Mouse (Mus musculus) cerebellum, postnatal 4 days (tissue): Measurements from ENCODE around the gene Tnfrsf1a.
A peak's percentile ranks its signal among the peaks of the same experiment; 100 is the strongest.

ENCODE experiments used
- DNase-seq, 2 experiments: peaks; one replicate each; pipeline ENCODE4 v3.0.0; 2022; ENCODE audit warnings: low spot score in 2 of 2, mixed read lengths in 1 of 2

Tnfrsf1a gene

DNA sequence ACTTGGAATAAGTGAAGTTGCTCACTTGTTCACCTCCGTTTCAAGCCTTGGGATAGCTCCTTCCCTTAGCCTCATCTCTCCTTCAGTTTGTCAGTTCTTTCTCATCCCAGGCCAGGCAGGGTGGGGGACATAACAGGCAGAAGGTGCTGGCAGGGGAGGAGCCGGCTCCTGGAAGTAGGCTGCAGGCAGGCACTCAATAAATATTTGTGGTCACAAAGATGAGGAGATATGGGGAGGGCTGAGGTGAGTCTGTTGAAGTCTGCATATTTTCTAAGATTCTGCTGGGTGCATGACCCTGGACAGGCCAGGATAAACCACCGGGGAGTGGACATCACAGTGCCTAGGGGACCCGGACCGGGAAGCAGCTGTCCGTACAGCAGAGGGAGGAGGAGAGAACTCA is 25.6 kb upstream of the Tnfrsf1a start:
- no peak for DNase-seq

DNA sequence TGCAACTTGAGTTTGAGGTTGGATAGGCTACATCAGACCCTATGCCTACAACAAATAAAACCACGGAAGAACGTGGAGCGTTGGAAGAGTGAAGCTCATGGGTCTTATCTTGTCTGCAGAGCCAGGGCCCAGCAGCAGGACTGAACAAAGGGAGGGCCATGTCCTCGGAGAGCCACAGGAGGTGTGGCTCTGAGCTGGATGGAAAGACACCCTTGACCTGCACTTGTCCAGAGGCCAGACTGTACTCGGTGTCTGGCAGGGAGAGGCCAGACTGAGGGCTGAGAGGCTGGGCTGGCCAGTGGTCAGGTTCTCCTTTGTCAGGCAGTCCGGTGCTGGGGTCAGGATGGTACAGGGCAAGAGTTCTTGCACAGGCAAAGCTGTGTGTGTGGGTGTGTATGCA is 23.8 kb upstream of the Tnfrsf1a start:
- no peak for DNase-seq

DNA sequence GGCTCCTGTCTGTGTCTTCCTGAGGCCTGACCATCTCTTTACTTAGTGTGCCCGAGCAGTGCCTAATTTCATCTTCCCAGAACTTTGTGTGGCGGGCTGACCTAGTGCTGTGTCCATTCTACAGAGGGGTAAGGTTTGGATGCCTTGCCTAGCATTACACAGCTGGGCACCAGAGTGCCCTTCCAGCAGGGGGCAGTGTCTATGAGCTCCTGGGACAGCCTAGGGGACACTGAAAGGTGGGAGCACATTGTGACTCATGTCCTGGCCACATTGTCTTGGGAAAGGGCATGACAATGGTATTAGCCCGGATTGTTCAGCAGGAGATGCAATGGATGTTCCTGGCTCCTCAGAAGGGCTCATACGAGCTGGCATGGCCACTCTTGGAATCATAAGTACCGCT is 20.9 kb upstream of the Tnfrsf1a start:
- no peak for DNase-seq

DNA sequence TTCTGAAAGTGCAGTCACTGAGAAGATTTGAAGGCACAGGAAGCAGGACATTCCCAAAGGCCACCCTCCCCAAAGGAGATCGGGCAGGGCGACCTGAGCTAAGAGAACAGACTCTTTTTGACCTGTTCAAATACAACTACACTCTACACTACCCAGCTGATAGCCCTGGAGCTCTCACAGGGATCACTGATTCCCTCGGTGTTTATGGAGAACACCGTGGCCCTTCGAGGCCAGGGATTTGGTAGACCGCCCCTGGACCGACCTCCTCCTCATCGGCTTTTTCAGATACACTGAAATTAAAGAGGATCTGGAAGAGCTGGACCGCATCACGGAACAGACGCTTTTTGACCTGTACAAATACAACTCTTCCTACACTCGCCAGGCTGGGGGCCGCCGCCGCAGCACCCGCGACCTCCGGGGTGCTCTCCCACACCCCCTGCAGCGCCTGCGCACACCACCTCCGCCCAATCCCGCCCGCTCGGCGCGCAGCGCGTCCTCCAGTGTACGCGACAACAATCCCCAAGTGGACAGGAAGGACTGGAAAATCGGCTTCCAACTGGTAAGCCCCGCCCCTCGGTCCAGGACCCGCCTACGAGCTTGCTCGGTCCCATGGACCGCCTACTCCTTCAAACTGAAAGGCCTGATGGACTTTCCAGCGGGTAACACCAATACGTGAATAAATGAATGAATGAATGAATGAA is 18.4 kb upstream of the Tnfrsf1a start:
- DNase-seq: peak; percentile 48 to 58

DNA sequence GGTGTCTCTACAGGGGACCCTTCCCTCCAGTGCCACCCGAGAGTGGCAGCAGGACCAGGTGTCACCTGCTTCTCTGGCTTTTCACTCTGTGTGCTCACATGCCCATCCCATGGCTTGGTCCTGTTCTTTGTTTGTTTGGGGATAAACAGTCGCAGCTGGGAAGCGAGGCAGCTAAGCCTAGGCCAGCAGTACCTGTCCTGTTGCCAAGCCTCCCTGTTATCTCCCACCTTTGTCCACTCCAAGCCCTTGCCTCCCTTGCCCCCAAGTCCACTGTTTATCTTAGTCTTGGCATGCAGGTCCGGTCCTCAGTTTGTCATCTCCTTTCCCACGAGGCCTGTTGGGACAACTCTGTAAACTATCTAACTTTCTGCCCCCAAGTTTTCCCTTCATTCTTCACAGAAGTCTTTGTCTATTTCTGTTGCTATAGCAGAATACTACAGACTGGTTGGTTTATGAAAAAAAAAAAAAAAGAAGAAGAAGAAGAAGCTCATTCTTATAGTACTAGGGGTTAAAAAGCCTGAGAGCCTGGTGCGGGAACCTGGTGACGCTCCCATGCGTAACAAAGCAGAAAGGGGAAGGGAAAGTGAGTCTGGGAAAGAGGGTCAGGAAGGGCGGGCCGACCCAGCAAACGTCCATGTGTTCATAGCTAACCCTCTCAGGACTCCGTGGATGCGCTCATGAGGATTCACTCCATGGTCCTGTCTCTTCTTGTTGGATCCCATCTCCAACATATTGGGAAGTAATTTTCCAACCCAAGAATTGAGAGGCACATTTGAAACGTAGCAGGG is 15.9 kb upstream of the Tnfrsf1a start:
- DNase-seq: no peak

DNA sequence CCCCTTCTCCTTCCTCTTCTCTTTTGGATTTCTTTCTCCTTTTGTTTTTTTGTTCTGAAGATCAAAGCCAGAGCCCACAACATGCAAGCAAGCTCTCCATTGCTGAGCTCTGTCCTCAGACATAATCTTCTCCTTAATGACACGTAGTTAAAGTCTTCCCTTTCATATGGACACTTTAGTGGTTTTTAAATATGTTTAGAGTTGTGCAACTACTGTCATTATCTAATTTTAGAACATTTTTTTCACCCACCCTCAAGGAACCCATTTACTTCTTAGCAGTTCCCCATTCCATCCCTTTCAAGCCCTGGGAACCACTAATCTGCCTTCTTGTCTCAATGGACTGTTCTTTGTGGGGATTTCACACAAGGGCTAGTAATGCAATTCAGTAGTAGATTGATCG is 14.8 kb upstream of the Tnfrsf1a start:
- no peak for DNase-seq

GRCm38 (mm10) chr6:125338791-125339660 is 10.1 kb upstream of the Tnfrsf1a start:
- DNase-seq: no peak

- no peak for DNase-seq
Observed at GRCm38 (mm10) chr6:125340244-125340643, 8.9 kb upstream of the Tnfrsf1a start.

GRCm38 (mm10) chr6:125342198-125342597 is 7.0 kb upstream of the Tnfrsf1a start:
- no peak for DNase-seq

- no peak for DNase-seq
Observed at GRCm38 (mm10) chr6:125344084-125344483, 5.1 kb upstream of the Tnfrsf1a start.

GRCm38 (mm10) chr6:125344866-125345265 is 4.3 kb upstream of the Tnfrsf1a start:
- DNase-seq: no peak

- DNase-seq: no peak
Observed at GRCm38 (mm10) chr6:125345625-125346024, 3.5 kb upstream of the Tnfrsf1a start.

DNA sequence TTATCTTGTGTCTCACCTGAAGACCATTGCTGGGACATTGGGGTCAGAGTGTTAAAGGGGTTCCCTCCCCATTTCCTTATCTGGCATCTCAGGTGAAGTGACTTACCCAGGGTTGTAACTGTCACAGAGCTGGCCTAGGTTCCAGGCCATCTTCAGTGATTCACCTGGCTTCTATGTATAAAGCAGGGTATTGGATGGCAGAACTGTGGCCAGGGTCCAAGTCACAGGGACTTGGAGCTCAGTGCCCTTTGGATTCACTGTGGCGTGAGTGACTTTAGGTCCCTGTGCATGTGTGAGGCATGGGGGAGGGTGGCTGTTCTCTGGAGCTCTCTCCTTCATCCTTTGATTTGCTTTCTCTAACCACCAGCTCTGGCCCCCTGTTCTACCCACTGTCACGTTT is 3.1 kb upstream of the Tnfrsf1a start:
- no peak for DNase-seq

GRCm38 (mm10) chr6:125349575-125350230 is 541 bp downstream of the Tnfrsf1a start:
- no peak for DNase-seq

DNA sequence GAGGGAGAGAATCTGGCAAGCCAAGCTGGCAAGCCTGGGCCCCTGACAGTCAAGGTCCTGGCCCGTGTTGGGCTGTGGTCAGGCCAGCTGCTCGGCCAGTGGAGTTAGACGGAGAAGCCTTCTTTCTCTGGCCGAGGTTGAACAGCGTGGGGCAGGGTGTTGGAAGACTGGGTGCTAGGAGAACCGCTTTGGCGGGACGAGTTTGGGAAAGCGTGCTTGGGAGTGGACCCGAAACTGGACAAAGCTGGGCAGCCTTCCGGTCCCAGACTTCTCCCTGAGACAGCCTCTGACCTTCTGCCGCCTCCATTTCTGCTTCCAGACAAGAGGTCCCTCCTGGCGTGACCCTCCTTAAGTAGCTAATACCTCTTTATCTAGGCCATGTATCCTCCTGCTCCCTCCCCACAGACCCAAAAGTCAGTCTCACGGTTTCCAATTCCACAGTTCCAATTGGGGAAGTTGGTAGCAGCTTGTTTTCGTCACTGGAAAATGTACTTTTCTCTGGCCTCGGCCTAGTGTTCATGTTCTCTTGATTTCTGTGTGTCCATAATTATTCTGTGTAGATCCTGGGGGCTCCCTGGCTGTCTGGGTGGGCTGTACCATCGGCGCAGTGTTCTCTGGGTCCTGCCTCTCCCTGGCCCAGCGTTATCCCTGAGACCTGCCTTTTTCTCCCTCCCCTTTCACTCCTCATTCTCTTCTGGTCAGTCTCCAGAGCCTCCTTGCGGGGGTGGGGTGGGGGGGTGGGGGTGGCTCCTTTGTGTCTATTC is 1.3 kb downstream of the Tnfrsf1a start:
- no peak for DNase-seq

DNA sequence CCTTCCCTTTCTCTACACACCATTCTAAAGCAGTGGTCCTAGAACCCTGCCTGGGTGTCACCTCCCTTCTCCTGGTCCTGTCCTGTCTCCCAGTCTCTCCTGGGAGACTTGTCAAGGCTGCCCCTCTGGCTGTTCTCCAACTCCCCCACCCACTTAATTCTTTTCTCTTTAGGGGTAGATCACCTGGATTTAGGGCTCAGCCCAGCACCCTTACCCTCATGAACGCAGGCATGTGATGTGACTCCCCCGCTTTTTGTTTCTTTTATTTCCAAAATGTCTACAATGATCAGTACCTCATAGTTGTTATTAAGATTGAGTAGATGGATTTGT is 1.8 kb downstream of the Tnfrsf1a start:
- no peak for DNase-seq

- DNase-seq: no peak
Observed at GRCm38 (mm10) chr6:125351368-125352045, 2.3 kb downstream of the Tnfrsf1a start.

GRCm38 (mm10) chr6:125352046-125352384 is 2.9 kb downstream of the Tnfrsf1a start:
- DNase-seq: no peak

GRCm38 (mm10) chr6:125352811-125353210 is 3.6 kb downstream of the Tnfrsf1a start:
- no peak for DNase-seq

DNA sequence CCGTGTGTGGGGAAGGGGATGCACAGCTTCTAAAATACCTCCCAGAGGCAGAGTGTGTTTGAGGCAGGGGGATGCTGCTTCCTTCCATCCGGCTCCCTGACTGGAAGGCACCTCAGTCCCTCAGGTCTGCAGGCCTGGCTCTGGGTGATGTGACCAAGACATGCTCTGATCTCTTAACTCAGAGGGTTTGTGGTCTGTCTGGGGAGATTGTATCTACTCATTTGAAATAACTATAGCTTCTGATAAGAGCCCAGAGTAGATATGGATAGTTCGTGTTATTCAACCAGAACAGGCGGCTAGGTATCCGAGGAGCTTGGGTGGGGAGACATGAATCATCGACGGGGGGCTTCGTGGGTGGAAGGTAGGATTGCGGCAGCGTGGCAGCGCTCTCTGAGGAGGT is 4.1 kb downstream of the Tnfrsf1a start:
- DNase-seq: no peak

GRCm38 (mm10) chr6:125353655-125354054 is 4.5 kb downstream of the Tnfrsf1a start:
- DNase-seq: no peak
